Mouse (Mus musculus) thymus, adult 2 months (tissue): ENCODE measurements around the gene Nup188. TPM values are rescaled to one million over a fixed set of nuclear protein-coding genes. Genes with fewer than 3 reads are reported as not detected.

Experiments used
- DNase-seq: peaks from one replicate; pipeline ENCODE4 v3.0.0; 2021
- H3K27ac ChIP-seq: fragments of 200-500 bp; 2 replicates; pipeline ENCODE4 v1.5.1; 2012; ENCODE audit warnings: low read length, control low read depth; ENCODE audit not compliant: control insufficient read depth, insufficient read depth
- H3K27me3 ChIP-seq: fragments of 200-500 bp; 2 replicates; pipeline ENCODE4 v1.6.1; 2012; ENCODE audit warnings: mild to moderate bottlenecking, low read length, moderate library complexity, mixed read lengths; ENCODE audit not compliant: control insufficient read depth, insufficient read depth
- H3K36me3 ChIP-seq: fragments of 200-500 bp; 2 replicates; pipeline ENCODE4 v1.6.1; 2012; ENCODE audit warnings: mild to moderate bottlenecking, low read length, moderate library complexity; ENCODE audit not compliant: control insufficient read depth, insufficient read depth
- H3K4me1 ChIP-seq: fragments of 200-500 bp; replicated peaks from 2 replicates; pipeline ENCODE4 v1.6.1; 2012; ENCODE audit warnings: low read length; ENCODE audit not compliant: control insufficient read depth, insufficient read depth
- H3K4me3 ChIP-seq: fragments of 200-500 bp; 2 replicates; pipeline ENCODE4 v1.5.1; 2012; ENCODE audit warnings: mild to moderate bottlenecking, low read length, control low read depth, moderate library complexity; ENCODE audit not compliant: control insufficient read depth, insufficient read depth
- CTCF ChIP-seq: fragments of 200-500 bp; IDR thresholded peaks from 2 replicates; pipeline ENCODE4 v1.5.1; 2012; ENCODE audit warnings: mild to moderate bottlenecking, control low read depth, low read length, moderate library complexity, borderline replicate concordance; ENCODE audit not compliant: control insufficient read depth, poor library complexity, insufficient read depth; ENCODE audit errors: extremely low read depth
- POLR2A ChIP-seq: fragments of 200-500 bp; IDR thresholded peaks from 2 replicates; pipeline ENCODE4 v1.6.1; 2012; ENCODE audit warnings: mild to moderate bottlenecking, low read length, control low read depth, moderate library complexity; ENCODE audit not compliant: control insufficient read depth, poor library complexity, insufficient read depth; ENCODE audit errors: extremely low read depth
- WGBS: fragments of 180-500 bp; shearing (Covaris S2); methylation state at CpG from one replicate; pipeline ENCODE4 v1.1.7; 2018; 5-methylcytosine and 5-hydroxymethylcytosine counted together
- polyA plus RNA-seq: library from polyadenylated mRNA; depleted of rRNA; stranded (reverse); fragments of >200 nt; gene quantifications from 2 replicates; pipeline ENCODE4 v1.2.3, GENCODE M21; 2012

Nup188 gene
- polyA plus RNA-seq, 1 experiment, result 77.4 TPM

DNA sequence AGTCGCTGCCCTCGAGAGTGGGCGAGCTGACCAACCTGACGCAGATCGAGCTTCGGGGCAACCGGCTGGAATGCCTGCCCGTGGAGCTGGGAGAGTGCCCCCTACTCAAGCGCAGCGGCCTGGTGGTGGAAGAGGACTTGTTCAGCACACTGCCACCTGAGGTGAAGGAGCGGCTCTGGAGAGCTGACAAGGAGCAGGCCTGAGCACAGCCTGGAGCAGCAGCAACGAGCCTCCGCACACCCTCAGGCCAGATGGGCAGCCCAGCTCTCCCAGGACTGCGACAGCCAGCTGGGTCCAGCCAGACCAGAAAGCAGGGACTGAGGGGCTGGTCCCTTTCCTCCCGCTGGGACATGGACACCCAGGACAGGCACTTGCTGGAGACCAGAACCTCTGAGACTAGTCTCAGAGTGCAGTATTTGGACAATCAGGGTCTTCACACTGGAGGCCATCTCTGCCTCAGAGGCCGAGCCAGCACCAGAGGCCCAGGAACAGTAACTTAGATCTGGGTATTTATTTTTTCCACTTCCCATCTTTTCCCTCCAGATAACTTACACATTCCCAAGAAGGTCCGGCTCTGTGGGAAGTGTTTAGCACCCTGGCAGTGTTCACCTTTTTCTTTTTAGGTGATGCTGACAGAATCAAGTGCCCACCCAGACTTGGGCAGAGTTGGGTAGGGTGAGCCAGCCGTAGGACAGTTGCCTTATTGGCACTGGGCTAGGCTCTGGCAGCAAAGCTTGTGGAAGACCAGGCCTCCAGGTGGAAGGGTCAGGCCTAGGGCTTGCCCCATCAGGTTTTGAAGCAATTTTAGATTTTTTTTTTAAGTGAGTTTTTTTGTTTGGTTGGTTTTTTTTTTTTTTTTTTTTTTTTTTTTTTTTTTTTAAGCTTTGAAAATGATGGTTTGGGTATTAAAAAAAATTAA, 24.0 kb upstream of the Nup188 start:
- H3K27me3 ChIP-seq, result no peaks in the 10 kb centered on the region
- H3K27ac ChIP-seq, result no peak overlapping the region
- TF ChIP-seq POLR2A, result no peak
- no peak for TF ChIP-seq CTCF
- H3K4me3 ChIP-seq, result no peak overlapping the region
- WGBS, result 97% methylated on average over 18 of the region's 18 CpGs
- H3K4me1 ChIP-seq, result peaks cover 22% of the 10 kb centered on the region
- peaks cover 41% of the 10 kb centered on the region for H3K36me3 ChIP-seq
- no peak for DNase-seq

DNA sequence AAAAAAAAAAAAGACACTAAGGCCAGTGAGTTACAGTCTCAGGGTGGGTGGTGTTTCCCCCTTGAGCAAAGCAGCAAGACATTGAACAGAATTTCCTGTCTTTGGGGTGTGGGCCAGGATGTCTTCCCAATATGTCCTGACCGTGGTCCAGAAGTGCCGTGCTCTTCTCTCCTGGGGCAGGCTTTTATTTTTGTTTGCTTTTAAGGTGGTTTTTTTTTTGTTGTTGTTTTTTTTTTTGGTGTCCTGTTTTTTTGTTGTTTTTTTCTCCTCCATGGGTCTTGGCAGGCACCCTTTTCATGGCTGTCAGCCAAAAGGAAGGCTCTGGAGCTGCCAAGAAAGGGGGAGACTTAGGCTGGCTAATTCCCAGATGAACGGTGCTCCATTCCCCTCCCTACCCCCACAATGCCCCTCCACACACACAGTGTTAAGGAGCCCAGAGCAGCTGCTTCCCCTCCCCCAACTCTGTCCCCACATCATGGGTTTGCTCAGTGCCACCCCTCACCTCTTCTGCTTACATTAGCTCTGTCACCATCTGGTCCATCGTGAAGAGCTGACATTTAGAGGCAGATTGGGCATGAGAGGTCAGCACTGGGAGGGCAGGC, 23.3 kb upstream of the Nup188 start:
- Histone ChIP-seq H3K4me3 (no peak overlapping the region), H3K27ac (no peak overlapping the region), H3K27me3 (no peaks in the 10 kb centered on the region), H3K36me3 (peaks cover 38% of the 10 kb centered on the region), H3K4me1 (peaks cover 15% of the 10 kb centered on the region)
- 86% methylated on average over 4 of the region's 4 CpGs for WGBS
- no peak for DNase-seq
- TF ChIP-seq CTCF (no peak), POLR2A (no peak)

- no peak for TF ChIP-seq CTCF
- TF ChIP-seq POLR2A, result no peak
- peaks cover 38% of the 10 kb centered on the region for H3K36me3 ChIP-seq
- no peak overlapping the region for H3K27ac ChIP-seq
- H3K4me3 ChIP-seq, result no peak overlapping the region
- peaks cover 6% of the 10 kb centered on the region for H3K4me1 ChIP-seq
- WGBS, result 95% methylated on average over 6 of the region's 6 CpGs
- H3K27me3 ChIP-seq, result no peaks in the 10 kb centered on the region
- DNase-seq, result no peak
These were observed 22.4 kb upstream of the Nup188 start for GRCm38 (mm10) chr2:30263811-30264210.

GRCm38 (mm10) chr2:30264671-30265519, 21.3 kb upstream of the Nup188 start:
- no peak overlapping the region for H3K27ac ChIP-seq
- TF ChIP-seq POLR2A (no peak), CTCF (no peak)
- peaks cover 5% of the 10 kb centered on the region; the same call in 1 of the 2 replicates for H3K4me1 ChIP-seq
- H3K4me3 ChIP-seq, result no peak overlapping the region
- H3K36me3 ChIP-seq, result peaks cover 33% of the 10 kb centered on the region
- 90% methylated on average over 7 of the region's 7 CpGs for WGBS
- DNase-seq, result no peak
- H3K27me3 ChIP-seq, result no peaks in the 10 kb centered on the region

- no peak for DNase-seq
- Histone ChIP-seq H3K36me3 (peaks cover 28% of the 10 kb centered on the region), H3K27me3 (no peaks in the 10 kb centered on the region), H3K4me3 (no peak within 1 kb of the TSS), H3K27ac (no peak within 1 kb of the TSS), H3K4me1 (peaks cover 5% of the 10 kb centered on the region; the same call in 1 of the 2 replicates)
- TF ChIP-seq CTCF, result no peak
- no peak for TF ChIP-seq POLR2A
- WGBS, result 85% methylated on average over 5 of the region's 5 CpGs
These were observed 20.4 kb upstream of the Nup188 start, which contains the start of gene Phyhd1 for GRCm38 (mm10) chr2:30265767-30266253. Gene Phyhd1 (plus strand): TSS chr2:30266203.
